Mouse (Mus musculus): Measurements from ENCODE around the gene Atp1b2. TPM values are rescaled to one million over a fixed set of nuclear protein-coding genes. Genes with fewer than 3 reads are reported as not detected.
"Not testable (repeated sequence)": the region's sequence is repeated elsewhere in the genome, so short reads cannot be mapped to it uniquely, and the experiment has no call there.

The Atp1b2 gene
- polyA plus RNA-seq (2016; fragmentation: Nextera tagmentation; extraction: Ambion mirVana) = 1.5 TPM in 2 replicates

- Histone ChIP-seq H3K27me3 (ENCODE audit: low read depth, poor library complexity, severe bottlenecking) (peaks cover 41% of the 10 kb centered on the region), H3K4me3 (peak within 1 kb of the TSS; percentile 69), H3K36me3 (no peaks in the 10 kb centered on the region), H3K4me1 (peaks cover 30% of the 10 kb centered on the region), H3K27ac (peak within 1 kb of the TSS; percentile 80), H3K9me3 (replicated peaks) (no peaks in the 10 kb centered on the region)
- WGBS = 3% methylated on average over 32 of the region's 32 CpGs
- DNase-seq (ENCODE audit: low spot score) = peak; percentile 77
These were observed at the start of gene Atp1b2 for GRCm38 (mm10) chr11:69605726-69606490. Atp1b2 (minus strand) TSS chr11:69605942.

GRCm38 (mm10) chr11:69654760-69655159 lies 49.0 kb upstream of the Atp1b2 start:
- WGBS = 41% methylated on average over 9 of the region's 9 CpGs
- peaks cover 35% of the 10 kb centered on the region for H3K4me1 ChIP-seq
- peak; percentile 33 for DNase-seq (ENCODE audit: low spot score)
- peak overlapping the region; percentile 26; the same call in 1 of the 2 replicates for H3K4me3 ChIP-seq
- H3K27ac ChIP-seq = peak overlapping the region; percentile 79
- no peaks in the 10 kb centered on the region for H3K9me3 ChIP-seq (replicated peaks)
- H3K27me3 ChIP-seq (ENCODE audit: low read depth, poor library complexity, severe bottlenecking) = no peaks in the 10 kb centered on the region
- peaks cover 92% of the 10 kb centered on the region for H3K36me3 ChIP-seq

GRCm38 (mm10) chr11:69653399-69653798 lies 47.7 kb upstream of the Atp1b2 start:
- no peak for DNase-seq (ENCODE audit: low spot score)
- Histone ChIP-seq H3K27me3 (ENCODE audit: low read depth, poor library complexity, severe bottlenecking) (no peaks in the 10 kb centered on the region), H3K27ac (no peak overlapping the region), H3K9me3 (replicated peaks) (no peaks in the 10 kb centered on the region), H3K4me1 (peaks cover 35% of the 10 kb centered on the region), H3K4me3 (no peak overlapping the region), H3K36me3 (peaks cover 94% of the 10 kb centered on the region)
- 83% methylated on average over 5 of the region's 5 CpGs for WGBS

- Histone ChIP-seq H3K36me3 (peaks cover 98% of the 10 kb centered on the region), H3K9me3 (replicated peaks) (no peaks in the 10 kb centered on the region), H3K27ac (no peak overlapping the region), H3K4me3 (no peak overlapping the region), H3K27me3 (ENCODE audit: low read depth, poor library complexity, severe bottlenecking) (no peaks in the 10 kb centered on the region), H3K4me1 (no peaks in the 10 kb centered on the region)
- no peak for DNase-seq (ENCODE audit: low spot score)
- 95% methylated on average over 5 of the region's 5 CpGs for WGBS
These were observed 40.1 kb upstream of the Atp1b2 start for GRCm38 (mm10) chr11:69645860-69646259.

- peaks cover 55% of the 10 kb centered on the region for H3K36me3 ChIP-seq
- H3K9me3 ChIP-seq (replicated peaks) = no peaks in the 10 kb centered on the region
- no peaks in the 10 kb centered on the region for H3K27me3 ChIP-seq (ENCODE audit: low read depth, poor library complexity, severe bottlenecking)
- no peak overlapping the region for H3K4me3 ChIP-seq
- no peak overlapping the region for H3K27ac ChIP-seq
- WGBS = 98% methylated on average over 3 of the region's 3 CpGs
- H3K4me1 ChIP-seq = peaks cover 27% of the 10 kb centered on the region
- DNase-seq (ENCODE audit: low spot score) = no peak
These were observed 29.7 kb upstream of the Atp1b2 start for GRCm38 (mm10) chr11:69635471-69635870.

- Histone ChIP-seq H3K27ac (peak overlapping the region; percentile 99), H3K36me3 (peaks cover 33% of the 10 kb centered on the region), H3K4me3 (peak overlapping the region; percentile 100), H3K9me3 (replicated peaks) (no peaks in the 10 kb centered on the region), H3K4me1 (peaks cover 27% of the 10 kb centered on the region), H3K27me3 (ENCODE audit: low read depth, poor library complexity, severe bottlenecking) (no peaks in the 10 kb centered on the region)
- no peak for DNase-seq (ENCODE audit: low spot score)
- under 1% methylated on average over 50 of the region's 50 CpGs for WGBS
These were observed 27.6 kb upstream of the Atp1b2 start for GRCm38 (mm10) chr11:69633128-69633866.

- no peaks in the 10 kb centered on the region for H3K9me3 ChIP-seq (replicated peaks)
- H3K4me1 ChIP-seq = peaks cover 27% of the 10 kb centered on the region
- H3K27ac ChIP-seq = peak within 1 kb of the TSS; percentile 99
- H3K36me3 ChIP-seq = peaks cover 25% of the 10 kb centered on the region
- peak; percentile 99 for DNase-seq (ENCODE audit: low spot score)
- 0% methylated on average over 55 of the region's 56 CpGs for WGBS
- no peaks in the 10 kb centered on the region for H3K27me3 ChIP-seq (ENCODE audit: low read depth, poor library complexity, severe bottlenecking)
- peak within 1 kb of the TSS; percentile 100 for H3K4me3 ChIP-seq
These were observed 26.7 kb upstream of the Atp1b2 start, which contains the start of gene Fxr2 for GRCm38 (mm10) chr11:69632284-69633089. Fxr2 (plus strand) TSS chr11:69632990.

GRCm38 (mm10) chr11:69629802-69630201 lies 24.1 kb upstream of the Atp1b2 start:
- no peaks in the 10 kb centered on the region for H3K27me3 ChIP-seq (ENCODE audit: low read depth, poor library complexity, severe bottlenecking)
- WGBS = 74% methylated on average over 1 of the region's 1 CpGs
- H3K4me1 ChIP-seq = peaks cover 19% of the 10 kb centered on the region
- H3K27ac ChIP-seq = no peak overlapping the region
- 0 out of 2 replicates have a peak, but pooled peaks cover 2% of the 10 kb centered on the region for H3K36me3 ChIP-seq
- no peak for DNase-seq (ENCODE audit: low spot score)
- H3K4me3 ChIP-seq = no peak overlapping the region
- no peaks in the 10 kb centered on the region for H3K9me3 ChIP-seq (replicated peaks)

GRCm38 (mm10) chr11:69628286-69628685 lies 22.5 kb upstream of the Atp1b2 start:
- Histone ChIP-seq H3K27me3 (ENCODE audit: low read depth, poor library complexity, severe bottlenecking) (no peaks in the 10 kb centered on the region), H3K4me3 (no peak overlapping the region), H3K36me3 (no peaks in the 10 kb centered on the region), H3K4me1 (peaks cover 7% of the 10 kb centered on the region; the same call in 1 of the 2 replicates), H3K27ac (no peak overlapping the region), H3K9me3 (replicated peaks) (no peaks in the 10 kb centered on the region)
- 37% methylated on average over 6 of the region's 6 CpGs for WGBS
- peak; percentile 88 for DNase-seq (ENCODE audit: low spot score)

- not testable (repeated sequence) for DNase-seq (ENCODE audit: low spot score); H3K9me3 ChIP-seq (replicated peaks); H3K36me3 ChIP-seq; H3K4me3 ChIP-seq; H3K27me3 ChIP-seq (ENCODE audit: low read depth, poor library complexity, severe bottlenecking); H3K27ac ChIP-seq
- H3K4me1 ChIP-seq = peaks cover 17% of the 10 kb centered on the region
- WGBS = 75% methylated on average over 2 of the region's 2 CpGs
These were observed 18.6 kb upstream of the Atp1b2 start for GRCm38 (mm10) chr11:69624339-69624738.

GRCm38 (mm10) chr11:69623006-69623405 lies 17.3 kb upstream of the Atp1b2 start:
- no peaks in the 10 kb centered on the region for H3K36me3 ChIP-seq
- peak overlapping the region; percentile 91; the same call in 1 of the 2 replicates for H3K27ac ChIP-seq
- H3K4me1 ChIP-seq = peaks cover 17% of the 10 kb centered on the region
- 0 out of 2 replicates have a peak, but pooled peaks cover under 1% of the 10 kb centered on the region for H3K27me3 ChIP-seq (ENCODE audit: low read depth, poor library complexity, severe bottlenecking)
- no peak overlapping the region for H3K4me3 ChIP-seq
- no peaks in the 10 kb centered on the region for H3K9me3 ChIP-seq (replicated peaks)
- DNase-seq (ENCODE audit: low spot score) = no peak
- 62% methylated on average over 4 of the region's 4 CpGs for WGBS

GRCm38 (mm10) chr11:69622406-69622805 lies 16.7 kb upstream of the Atp1b2 start:
- H3K27me3 ChIP-seq (ENCODE audit: low read depth, poor library complexity, severe bottlenecking) = peaks cover 6% of the 10 kb centered on the region; the same call in 1 of the 2 replicates
- WGBS = 44% methylated on average over 6 of the region's 6 CpGs
- peak; percentile 37 for DNase-seq (ENCODE audit: low spot score)

More at GRCm38 (mm10) chr11:69622406-69622805, 16.7 kb upstream of the Atp1b2 start:
- no peaks in the 10 kb centered on the region for H3K9me3 ChIP-seq (replicated peaks)
- peak overlapping the region; percentile 91 for H3K27ac ChIP-seq
- H3K36me3 ChIP-seq = no peaks in the 10 kb centered on the region
- H3K4me3 ChIP-seq = peak overlapping the region; percentile 57
- H3K4me1 ChIP-seq = peaks cover 17% of the 10 kb centered on the region

Data from limb, embryonic 10.5 days (tissue).